Mouse (Mus musculus) embryonic fibroblast, embryonic 13.5 days (primary cell): ENCODE results near the gene Tsacc.

Experiments
- CTCF ChIP-seq: IDR thresholded peaks from 2 replicates; pipeline ENCODE4 v1.5.1; 2011; ENCODE audit warnings: mild to moderate bottlenecking, control low read depth, low read length, moderate library complexity, borderline replicate concordance; ENCODE audit not compliant: insufficient read depth
- POLR2A ChIP-seq: IDR thresholded peaks from 2 replicates; pipeline ENCODE4 v1.6.1; 2011; ENCODE audit warnings: low read depth, mild to moderate bottlenecking, control low read depth, low read length, moderate library complexity

DNA sequence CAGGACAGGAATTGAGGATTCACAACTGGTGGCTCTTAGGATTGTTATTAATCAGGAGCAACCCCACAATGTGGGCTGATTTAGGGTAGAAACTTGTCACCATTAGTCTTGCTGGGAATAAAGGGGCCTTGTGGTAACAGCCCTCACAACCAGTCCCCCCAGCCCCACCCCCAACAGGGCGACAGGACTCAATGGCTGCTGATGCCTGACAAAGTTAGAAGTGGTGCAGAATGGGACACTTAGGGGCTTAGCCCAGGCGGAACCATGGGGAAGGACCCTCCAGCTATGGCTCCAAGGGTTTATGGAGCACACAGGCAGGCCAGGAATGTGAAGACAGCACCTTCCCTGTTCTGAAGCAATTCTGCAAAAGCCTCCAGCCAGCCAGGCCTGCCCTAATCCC is 61.2 kb downstream of the Tsacc start:
- TF ChIP-seq CTCF: no peak
- TF ChIP-seq POLR2A: no peak
